Mouse (Mus musculus): ENCODE data around the gene Cask. TPM values are rescaled to one million over a fixed set of nuclear protein-coding genes. Genes with fewer than 3 reads are reported as not detected.

Cask gene
- polyA plus RNA-seq, 1 experiment from 2014 or later, result 22.8 TPM

GRCm38 (mm10) chrX:13467121-13467571, 384.0 kb downstream of the Cask start:
- no peaks in the 10 kb centered on the region for H3K36me3 ChIP-seq (ENCODE audit: control insufficient read depth, insufficient read depth, low read length)
- no peak for ATAC-seq (ENCODE audit: low FRiP score, low TSS enrichment)
- H3K27ac ChIP-seq (ENCODE audit: low read depth, low read length), result no peak overlapping the region
- H3K4me1 ChIP-seq (ENCODE audit: control insufficient read depth, insufficient read depth, low read length), result no peaks in the 10 kb centered on the region
- H3K9ac ChIP-seq (ENCODE audit: low read depth, low read length), result no peak overlapping the region
- 73% methylated on average over 6 of the region's 6 CpGs for WGBS
- H3K4me2 ChIP-seq (replicated peaks; ENCODE audit: low read depth, low read length), result no peak overlapping the region
- no peak overlapping the region for H3K4me3 ChIP-seq (ENCODE audit: low read length)
- peaks cover 3% of the 10 kb centered on the region; the same call in 1 of the 2 replicates for H3K27me3 ChIP-seq (ENCODE audit: control insufficient read depth, insufficient read depth, low read length)
- H3K9me3 ChIP-seq (ENCODE audit: control insufficient read depth, low read length), result no peaks in the 10 kb centered on the region

Small RNAs within 50 kb of the gene (microRNA-seq; reads per million reads assigned to microRNA genes)
- gene Gm25246, result not detected

Other genes starting within 250 kb of the Cask start
- 1.8 and 2.5 TPM in 2 replicates for gene Gpr34, start 219.3 kb downstream of the Cask start, polyA plus RNA-seq (2014; fragmentation: Nextera tagmentation; extraction: Ambion mirVana)
- 0.81 and 0.89 TPM in 2 replicates for gene Gpr82, start 190.0 kb downstream of the Cask start, polyA plus RNA-seq (2014; fragmentation: Nextera tagmentation; extraction: Ambion mirVana)

Data from kidney, embryonic 14.5 days (tissue).